Mouse (Mus musculus): Measurements from ENCODE around the gene Hist1h2ae. TPM values are rescaled to one million over a fixed set of nuclear protein-coding genes. Genes with fewer than 3 reads are reported as not detected.
A peak's percentile ranks its signal among the peaks of the same experiment; 100 is the strongest.
"Not testable (repeated sequence)": the region's sequence is repeated elsewhere in the genome, so short reads cannot be mapped to it uniquely, and the experiment has no call there.

Gene Hist1h2ae
- total RNA-seq, 2 experiments from 2014 or later = 2.9 to 3.0 TPM

DNA sequence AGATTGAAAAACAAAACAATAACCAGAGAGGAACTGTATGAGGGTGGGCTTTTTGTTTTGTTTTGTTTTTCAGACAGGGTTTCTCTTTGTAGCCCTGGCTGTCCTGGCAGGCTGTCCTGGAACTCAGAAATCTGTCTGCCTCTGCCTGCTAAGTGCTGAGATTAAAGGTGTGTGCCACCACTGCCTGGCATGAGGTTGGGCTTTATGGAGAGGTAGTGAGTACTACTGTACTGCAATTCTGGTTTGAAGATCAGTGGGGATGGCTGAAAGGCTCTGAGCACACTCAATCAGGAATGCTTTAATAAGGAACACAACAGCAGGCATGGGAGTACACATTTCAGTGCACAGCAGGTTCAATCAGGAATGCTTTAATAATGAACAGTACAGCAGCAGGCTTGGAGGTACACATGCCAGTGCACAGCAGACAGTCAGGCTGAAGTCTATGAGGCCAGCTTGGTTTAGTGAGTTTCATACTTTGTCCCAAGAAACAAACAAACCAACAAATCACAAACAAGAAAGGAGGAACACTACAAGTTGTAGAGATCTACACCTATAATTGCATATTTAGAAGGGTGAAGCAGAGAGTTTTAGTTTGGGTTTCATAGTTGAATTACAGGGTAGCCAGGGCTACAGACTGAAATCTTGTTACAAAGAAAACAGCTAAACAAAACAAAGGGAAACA lies 12.5 kb upstream of the Hist1h2ae start:
- no peak for DNase-seq

- DNase-seq = no peak
These were observed 11.4 kb upstream of the Hist1h2ae start for GRCm38 (mm10) chr13:23582219-23583056.

DNA sequence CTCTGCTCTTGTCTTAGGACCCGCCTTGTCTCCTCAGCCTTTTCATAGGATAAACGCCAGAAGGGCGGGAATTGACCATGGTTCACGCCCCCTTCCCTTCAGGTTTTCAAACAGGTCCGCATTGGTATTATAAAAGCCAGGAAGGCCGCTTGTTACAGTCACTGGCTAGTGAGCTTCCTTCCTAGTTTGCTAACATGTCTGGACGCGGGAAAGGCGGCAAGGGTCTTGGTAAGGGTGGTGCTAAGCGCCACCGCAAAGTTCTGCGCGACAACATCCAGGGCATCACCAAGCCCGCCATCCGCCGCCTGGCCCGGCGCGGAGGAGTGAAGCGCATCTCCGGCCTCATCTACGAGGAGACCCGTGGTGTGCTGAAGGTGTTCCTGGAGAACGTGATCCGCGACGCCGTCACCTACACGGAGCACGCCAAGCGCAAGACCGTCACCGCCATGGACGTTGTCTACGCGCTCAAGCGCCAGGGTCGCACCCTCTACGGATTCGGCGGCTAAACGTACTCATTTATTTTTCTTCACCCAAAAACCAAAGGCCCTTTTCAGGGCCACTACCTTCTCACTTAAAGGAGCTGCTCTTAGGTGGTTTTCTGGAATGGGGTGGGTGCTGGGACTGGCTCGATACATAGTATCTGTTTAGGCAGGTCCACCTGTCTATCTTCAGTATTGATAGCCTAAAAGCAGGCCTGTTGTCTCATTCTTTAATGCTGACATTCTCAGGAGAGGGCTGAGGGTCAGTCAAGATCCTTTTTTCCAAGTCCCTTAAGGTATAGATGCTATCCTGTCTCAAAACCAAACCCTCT lies 10.6 kb upstream of the Hist1h2ae start, which contains the start of gene Hist1h4d:
Hist1h4d (plus strand) TSS at position 191 of the 811 bp plus-strand sequence.
- peak; percentile 98 to 100 for DNase-seq

DNA sequence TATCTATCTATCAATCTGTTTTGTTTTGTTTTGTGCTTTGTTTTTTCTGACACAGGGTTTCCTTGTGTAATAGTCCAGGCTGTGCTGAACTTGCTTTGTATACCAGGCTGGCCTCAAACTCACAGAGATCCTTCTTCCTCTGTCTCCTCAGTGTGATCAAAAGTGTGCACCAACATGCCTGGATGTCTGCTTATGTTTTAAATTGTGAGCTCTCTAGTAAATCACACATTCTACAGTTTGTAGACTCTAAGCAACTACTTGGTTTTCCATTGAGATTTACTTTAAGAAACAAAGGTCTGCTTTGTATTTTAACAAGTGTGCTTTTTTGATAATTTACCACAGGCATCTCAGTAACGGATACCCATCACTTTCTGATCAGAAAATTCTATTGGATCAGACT lies 6.8 kb upstream of the Hist1h2ae start:
- no peak for DNase-seq

GRCm38 (mm10) chr13:23576906-23577639 lies 6.1 kb upstream of the Hist1h2ae start:
- no peak for DNase-seq

GRCm38 (mm10) chr13:23576351-23576881 lies 5.4 kb upstream of the Hist1h2ae start:
- DNase-seq = no peak

GRCm38 (mm10) chr13:23575864-23576313 lies 4.9 kb upstream of the Hist1h2ae start:
- not testable (repeated sequence) for DNase-seq

DNA sequence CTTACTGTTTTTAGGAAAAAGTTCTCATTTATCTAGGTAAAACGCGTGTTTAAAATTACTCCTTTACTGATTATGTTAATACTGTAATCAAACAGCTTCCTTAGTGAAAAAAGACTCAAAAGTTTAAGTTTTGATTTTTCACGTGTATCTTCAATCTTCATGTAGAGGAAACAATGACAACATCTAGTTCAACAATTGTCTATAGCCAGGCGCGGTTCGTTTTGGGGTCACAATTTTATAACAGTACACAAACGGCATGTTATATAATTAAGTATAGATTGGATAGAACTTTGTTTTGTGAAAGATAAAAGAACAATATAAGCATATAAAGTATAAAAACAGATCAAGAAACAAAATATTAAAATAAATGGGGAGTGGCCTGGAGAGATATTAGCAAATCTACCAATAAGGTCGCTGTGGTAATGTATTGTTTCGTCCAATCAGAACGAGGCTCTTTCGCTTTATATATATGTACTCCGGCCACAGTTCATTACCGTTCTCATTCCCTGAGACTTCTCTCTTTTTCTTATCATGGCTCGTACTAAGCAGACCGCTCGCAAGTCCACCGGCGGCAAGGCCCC lies 4.3 kb upstream of the Hist1h2ae start, which contains the start of gene Hist1h3d:
Hist1h3d (plus strand) TSS at position 493 of the 581 bp plus-strand sequence.
- peak; percentile 66 to 68 for DNase-seq

DNA sequence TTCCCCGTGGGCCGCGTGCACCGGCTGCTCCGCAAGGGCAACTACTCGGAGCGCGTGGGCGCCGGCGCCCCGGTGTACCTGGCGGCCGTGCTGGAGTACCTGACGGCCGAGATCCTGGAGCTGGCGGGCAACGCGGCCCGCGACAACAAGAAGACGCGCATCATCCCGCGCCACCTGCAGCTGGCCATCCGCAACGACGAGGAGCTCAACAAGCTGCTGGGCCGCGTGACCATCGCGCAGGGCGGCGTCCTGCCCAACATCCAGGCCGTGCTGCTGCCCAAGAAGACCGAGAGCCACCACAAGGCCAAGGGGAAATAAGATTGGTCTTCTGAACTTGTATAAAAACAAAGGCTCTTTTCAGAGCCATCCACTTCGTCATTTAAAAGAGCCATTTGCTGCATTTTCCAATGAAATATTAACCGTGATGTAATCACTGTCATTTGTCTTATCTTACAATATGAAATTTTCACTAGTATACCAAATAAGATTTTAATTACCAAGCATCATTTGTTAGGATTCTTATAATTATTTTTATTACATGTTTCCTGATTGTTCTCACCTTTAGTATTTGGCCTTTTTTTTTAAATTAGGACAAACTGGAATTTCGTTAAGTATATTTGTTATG lies 3.6 kb upstream of the Hist1h2ae start:
- DNase-seq = not testable (repeated sequence)

GRCm38 (mm10) chr13:23573898-23574524 lies 3.0 kb upstream of the Hist1h2ae start, which contains the start of the genes Hist1h2bf and Hist1h2ad:
Gene Hist1h2bf, minus strand, starts transcription at chr13:23574196.
Gene Hist1h2ad, plus strand, starts transcription at chr13:23574381.
- DNase-seq = peak; percentile 82 to 91

DNA sequence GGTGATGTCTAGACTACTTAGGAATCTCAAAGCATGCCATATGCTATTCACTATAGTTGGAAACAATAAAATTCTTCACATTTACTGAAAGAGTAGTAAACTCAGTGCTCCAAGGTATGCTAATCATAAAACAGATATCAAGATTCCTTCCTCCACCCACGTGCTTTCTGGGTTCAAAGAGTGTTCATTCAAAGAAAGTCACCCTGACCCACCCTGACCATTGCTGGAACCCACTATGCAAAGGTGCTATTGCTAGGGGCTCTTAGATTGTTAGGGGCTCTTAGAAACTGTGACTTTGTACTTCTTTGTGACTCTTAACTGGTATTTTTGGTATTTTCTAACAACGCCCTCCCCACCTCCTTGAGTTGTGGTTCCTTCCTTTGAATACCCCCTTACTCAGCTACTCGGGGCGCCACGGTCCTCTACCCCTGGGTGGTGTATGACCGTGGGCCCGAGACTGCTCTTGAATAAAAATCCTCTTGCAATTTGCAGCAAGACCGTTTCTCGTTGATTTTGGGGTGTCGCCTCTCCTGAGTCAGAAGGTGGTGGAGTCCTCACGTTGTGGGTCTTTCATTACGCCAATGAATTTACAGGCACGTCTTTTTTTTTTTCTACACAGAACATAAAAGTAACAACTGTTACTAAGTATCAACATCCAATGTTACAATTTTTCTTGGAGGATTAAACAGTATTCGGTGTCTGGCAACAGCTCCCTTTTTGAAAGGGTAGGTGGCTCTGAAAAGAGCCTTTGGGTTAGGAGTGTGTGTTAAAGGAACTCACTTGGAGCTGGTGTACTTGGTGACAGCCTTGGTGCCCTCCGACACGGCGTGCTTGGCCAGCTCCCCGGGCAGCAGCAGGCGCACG lies 2.2 kb upstream of the Hist1h2ae start:
- DNase-seq = not testable (repeated sequence)

GRCm38 (mm10) chr13:23572218-23573033 lies 1.4 kb upstream of the Hist1h2ae start:
- no peak for DNase-seq

GRCm38 (mm10) chr13:23571504-23572217 lies 641 bp upstream of the Hist1h2ae start:
- not testable (repeated sequence) for DNase-seq

DNA sequence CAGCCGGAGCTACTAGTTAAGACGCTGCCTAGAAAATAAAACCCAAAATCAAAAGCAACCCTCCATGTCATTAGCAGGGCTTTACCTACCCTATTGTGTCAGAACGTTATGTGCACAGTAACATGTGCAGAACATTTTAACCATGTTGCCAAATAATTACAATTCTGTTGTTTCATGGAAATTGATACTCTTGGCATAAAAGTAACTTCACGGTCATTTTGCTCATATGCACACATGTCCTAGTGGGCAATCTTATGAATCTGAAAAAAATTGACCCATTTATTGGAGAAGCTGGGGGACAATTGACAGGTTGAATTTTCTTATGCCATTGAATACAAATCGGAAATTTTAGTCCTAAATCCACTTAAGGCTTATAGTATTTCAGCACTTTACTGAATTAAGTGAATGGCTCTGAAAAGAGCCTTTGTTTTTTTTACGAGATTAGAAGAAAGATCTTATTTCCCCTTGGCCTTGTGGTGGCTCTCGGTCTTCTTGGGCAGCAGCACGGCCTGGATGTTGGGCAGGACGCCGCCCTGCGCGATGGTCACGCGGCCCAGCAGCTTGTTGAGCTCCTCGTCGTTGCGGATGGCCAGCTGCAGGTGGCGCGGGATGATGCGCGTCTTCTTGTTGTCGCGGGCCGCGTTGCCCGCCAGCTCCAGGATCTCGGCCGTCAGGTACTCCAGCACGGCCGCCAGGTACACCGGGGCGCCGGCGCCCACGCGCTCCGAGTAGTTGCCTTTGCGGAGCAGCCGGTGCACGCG lies 579 bp downstream of the Hist1h2ae start:
- DNase-seq = not testable (repeated sequence)

DNA sequence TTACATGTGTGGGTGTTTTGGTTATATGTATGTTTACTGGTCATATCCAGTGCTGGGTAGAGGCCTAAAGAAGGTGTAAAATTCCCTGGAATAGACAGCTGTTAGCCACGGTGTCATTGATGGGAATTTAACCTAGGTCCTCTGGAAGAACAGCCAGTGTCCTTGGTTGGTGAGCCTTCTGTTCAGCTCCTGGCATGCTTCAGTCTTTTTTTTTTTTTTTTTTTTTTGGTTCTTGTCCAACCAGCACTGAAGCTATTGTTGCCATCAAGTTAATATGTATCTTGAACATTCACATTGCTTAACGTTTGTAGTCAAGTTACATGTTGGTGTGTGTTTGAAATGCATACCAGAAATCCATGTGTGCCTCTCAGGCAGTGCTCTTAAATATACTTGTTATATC lies 6.5 kb downstream of the Hist1h2ae start:
- DNase-seq = no peak
